Mouse (Mus musculus): Measurements from ENCODE around the gene Rbms3.

GRCm38 (mm10) chr9:117039941-117040453, 589.7 kb downstream of the Rbms3 start:
- TF ChIP-seq CTCF (IDR thresholded peaks at IDR 0.05; ENCODE audit: low read depth, low read length) (no peak), POLR2A (IDR thresholded peaks at IDR 0.05; ENCODE audit: extremely low read depth, insufficient read depth, low read length) (no peak)

Data from liver, adult 2 months (tissue).